Mouse (Mus musculus) intestine, embryonic 14.5 days (tissue): ENCODE measurements around the gene Pik3r1. TPM values are rescaled to one million over a fixed set of nuclear protein-coding genes. Genes with fewer than 3 reads are reported as not detected.

Experiments
- ATAC-seq: fragments of 200-750 bp; cut with Nextera tagmentation; replicated peaks from 2 replicates; pipeline ENCODE4 v1.8.0; 2017; ENCODE audit warnings: low read depth, moderate number of reproducible peaks, moderate TSS enrichment, moderate library complexity; ENCODE audit not compliant: low FRiP score, low TSS enrichment
- DNase-seq: peaks from one replicate; pipeline ENCODE4 v3.0.0-alpha.2; 2018; ENCODE audit warnings: low spot score
- H3K27ac ChIP-seq: fragments of 300-500 bp; sonication (generic); 2 replicates; pipeline ENCODE4 v1.5.1; 2014; ENCODE audit warnings: low read depth, mild to moderate bottlenecking, control low read depth
- H3K27me3 ChIP-seq: fragments of 300-500 bp; sonication (generic); replicated peaks from 2 replicates; pipeline ENCODE4 v1.6.1; 2014; ENCODE audit warnings: low read length, control low read depth; ENCODE audit not compliant: control insufficient read depth, insufficient read depth
- H3K36me3 ChIP-seq: fragments of 300-500 bp; sonication (generic); 2 replicates; pipeline ENCODE4 v1.6.1; 2014; ENCODE audit warnings: low read length, control low read depth; ENCODE audit not compliant: control insufficient read depth, insufficient read depth
- H3K4me1 ChIP-seq: fragments of 300-500 bp; sonication (generic); replicated peaks from 2 replicates; pipeline ENCODE4 v1.6.1; 2014; ENCODE audit warnings: low read length, control low read depth, mixed read lengths; ENCODE audit not compliant: control insufficient read depth, insufficient read depth
- H3K4me2 ChIP-seq: fragments of 300-500 bp; sonication (generic); 2 replicates; pipeline ENCODE4 v1.6.1; 2014; ENCODE audit warnings: low read length
- H3K4me3 ChIP-seq: fragments of 300-500 bp; sonication (generic); 2 replicates; pipeline ENCODE4 v1.5.1; 2014; ENCODE audit warnings: low read depth, low read length, control low read depth, mixed read lengths
- H3K9ac ChIP-seq: fragments of 300-500 bp; sonication (generic); 2 replicates; pipeline ENCODE4 v1.6.1; 2014; ENCODE audit warnings: mild to moderate bottlenecking, low read length
- H3K9me3 ChIP-seq: fragments of 300-500 bp; sonication (generic); 2 replicates; pipeline ENCODE4 v1.6.1; 2016; ENCODE audit warnings: low read length, control low read depth; ENCODE audit not compliant: control insufficient read depth
- WGBS: fragments of 180-500 bp; shearing (Covaris S2); extraction: QIAGEN DNeasy Blood & Tissue Kit; methylation state at CpG from one replicate; pipeline ENCODE4 v1.1.7; 2014; 5-methylcytosine and 5-hydroxymethylcytosine counted together
- polyA plus RNA-seq: library from polyadenylated mRNA; unstranded; fragments of >200 nt; fragmentation: Nextera tagmentation; extraction: Ambion mirVana; gene quantifications from 2 replicates; pipeline ENCODE4 v1.2.1, GENCODE M21; 2014

The Pik3r1 gene
- polyA plus RNA-seq, 1 experiment from 2014 or later: 52.6 TPM

DNA sequence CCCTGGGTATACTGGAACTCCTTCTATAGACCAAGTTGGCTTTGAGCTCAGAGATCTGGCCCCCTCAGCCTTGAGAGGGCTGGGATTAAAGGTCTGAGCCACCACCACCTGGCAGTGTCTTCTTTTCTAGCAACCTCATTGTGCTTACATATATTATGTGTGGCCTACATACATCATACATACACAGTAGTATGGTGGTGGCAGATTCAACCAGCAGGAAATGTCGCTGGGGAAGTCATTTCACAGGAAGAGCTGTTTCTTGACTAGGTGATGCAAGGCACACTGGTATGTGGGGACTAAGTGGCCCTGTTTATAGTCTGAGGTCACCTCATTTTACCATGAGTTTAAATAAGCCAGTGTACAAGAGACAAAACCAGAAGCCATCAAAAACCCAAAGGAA, 87.9 kb downstream of the Pik3r1 start:
- 78% methylated on average over 1 of the region's 1 CpGs for WGBS
- ATAC-seq: no peak
- no peaks in the 10 kb centered on the region for H3K9me3 ChIP-seq

GRCm38 (mm10) chr13:101678984-101679383, 89.0 kb downstream of the Pik3r1 start:
- no peaks in the 10 kb centered on the region for H3K9me3 ChIP-seq
- no peaks in the 10 kb centered on the region for H3K27me3 ChIP-seq
- H3K36me3 ChIP-seq: peaks cover 27% of the 10 kb centered on the region
- H3K27ac ChIP-seq: no peak overlapping the region
- 91% methylated on average over 1 of the region's 1 CpGs for WGBS
- no peak overlapping the region for H3K4me3 ChIP-seq
- DNase-seq (no peak), ATAC-seq (no peak)
- no peak overlapping the region for H3K9ac ChIP-seq
- no peak overlapping the region for H3K4me2 ChIP-seq
- H3K4me1 ChIP-seq: no peaks in the 10 kb centered on the region

More for the DNA sequence above, 87.9 kb downstream of the Pik3r1 start:
- no peaks in the 10 kb centered on the region for H3K4me1 ChIP-seq
- DNase-seq: no peak
- H3K4me2 ChIP-seq: no peak overlapping the region
- H3K4me3 ChIP-seq: no peak overlapping the region
- no peaks in the 10 kb centered on the region for H3K27me3 ChIP-seq
- no peak overlapping the region for H3K27ac ChIP-seq
- H3K36me3 ChIP-seq: peaks cover 38% of the 10 kb centered on the region
- no peak overlapping the region for H3K9ac ChIP-seq

- Histone ChIP-seq H3K4me2 (no peak overlapping the region), H3K36me3 (peaks cover 20% of the 10 kb centered on the region), H3K9me3 (no peaks in the 10 kb centered on the region), H3K9ac (no peak overlapping the region), H3K27me3 (no peaks in the 10 kb centered on the region), H3K4me3 (no peak overlapping the region), H3K4me1 (no peaks in the 10 kb centered on the region), H3K27ac (no peak overlapping the region)
- WGBS: 83% methylated on average over 4 of the region's 4 CpGs
- ATAC-seq (no peak), DNase-seq (no peak)
Measured at GRCm38 (mm10) chr13:101678036-101678435, 90.0 kb downstream of the Pik3r1 start.

GRCm38 (mm10) chr13:101673876-101674275, 94.1 kb downstream of the Pik3r1 start:
- no peaks in the 10 kb centered on the region for H3K9me3 ChIP-seq
- H3K4me1 ChIP-seq: no peaks in the 10 kb centered on the region
- no peaks in the 10 kb centered on the region for H3K36me3 ChIP-seq
- H3K27me3 ChIP-seq: no peaks in the 10 kb centered on the region
- no peak overlapping the region for H3K9ac ChIP-seq
- H3K4me3 ChIP-seq: no peak overlapping the region
- ATAC-seq (no peak), DNase-seq (no peak)
- 83% methylated on average over 3 of the region's 3 CpGs for WGBS
- no peak overlapping the region for H3K4me2 ChIP-seq
- no peak overlapping the region for H3K27ac ChIP-seq

DNA sequence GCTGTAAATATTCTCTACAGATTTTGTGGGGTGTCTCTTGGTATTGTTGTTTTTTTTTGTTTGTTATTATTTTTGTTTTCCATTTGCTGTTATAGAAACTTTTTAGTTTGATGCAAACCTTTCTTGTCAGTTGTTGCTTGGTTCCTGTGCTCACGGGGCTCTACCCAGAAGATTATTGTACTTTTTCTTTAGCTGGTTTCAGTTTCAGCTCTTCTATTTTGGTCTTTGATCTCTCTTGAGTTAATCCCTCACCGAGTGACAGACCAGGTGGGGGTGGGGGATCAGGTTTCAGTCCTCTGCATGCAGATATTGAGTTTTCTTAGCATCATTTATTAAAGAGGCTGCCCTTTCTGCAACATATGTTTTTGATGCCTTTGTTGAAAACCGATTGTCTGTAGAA, 99.2 kb downstream of the Pik3r1 start:
- no peak overlapping the region for H3K27ac ChIP-seq
- DNase-seq (no peak), ATAC-seq (no peak)
- no peaks in the 10 kb centered on the region for H3K27me3 ChIP-seq
- H3K4me2 ChIP-seq: no peak overlapping the region
- H3K9me3 ChIP-seq: peaks cover 5% of the 10 kb centered on the region; the same call in 1 of the 2 replicates
- H3K9ac ChIP-seq: no peak overlapping the region
- 38% methylated on average over 3 of the region's 3 CpGs for WGBS
- H3K36me3 ChIP-seq: no peaks in the 10 kb centered on the region
- H3K4me1 ChIP-seq: no peaks in the 10 kb centered on the region
- H3K4me3 ChIP-seq: no peak overlapping the region

GRCm38 (mm10) chr13:101664010-101664409, 104.0 kb downstream of the Pik3r1 start:
- no peak overlapping the region for H3K4me3 ChIP-seq
- H3K4me1 ChIP-seq: no peaks in the 10 kb centered on the region
- H3K36me3 ChIP-seq: no peaks in the 10 kb centered on the region
- H3K27me3 ChIP-seq: no peaks in the 10 kb centered on the region
- H3K27ac ChIP-seq: no peak overlapping the region
- H3K9ac ChIP-seq: no peak overlapping the region
- no peak for ATAC-seq
- no peak for DNase-seq
- no peak overlapping the region for H3K4me2 ChIP-seq
- peaks cover 5% of the 10 kb centered on the region; the same call in 1 of the 2 replicates for H3K9me3 ChIP-seq
- WGBS: 70% methylated on average over 5 of the region's 5 CpGs

DNA sequence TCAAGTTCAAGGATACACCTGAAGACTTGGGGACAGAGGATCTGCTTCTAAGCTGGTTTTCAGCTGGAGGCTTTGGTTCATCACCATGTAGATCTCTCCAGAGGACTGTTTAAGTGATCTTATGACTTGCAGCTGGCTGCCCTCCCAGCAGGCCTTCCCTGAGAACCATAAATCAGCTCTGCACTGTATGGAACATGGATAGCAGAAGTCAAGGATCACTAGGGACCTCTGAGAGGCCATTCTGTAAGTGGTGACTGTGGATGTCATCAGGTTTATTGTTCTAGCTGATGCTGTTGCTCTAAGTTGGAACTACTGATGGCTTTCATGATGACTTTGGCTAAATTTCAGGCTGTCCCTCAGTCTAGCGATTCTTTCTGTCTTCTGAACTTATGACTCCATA, 105.1 kb downstream of the Pik3r1 start:
- Histone ChIP-seq H3K9me3 (peaks cover 1% of the 10 kb centered on the region; the same call in 1 of the 2 replicates), H3K36me3 (no peaks in the 10 kb centered on the region), H3K4me1 (no peaks in the 10 kb centered on the region), H3K27ac (no peak overlapping the region), H3K4me3 (no peak overlapping the region), H3K27me3 (no peaks in the 10 kb centered on the region), H3K9ac (no peak overlapping the region), H3K4me2 (no peak overlapping the region)
- no peak for DNase-seq
- ATAC-seq: no peak
- 88% methylated on average over 1 of the region's 1 CpGs for WGBS

DNA sequence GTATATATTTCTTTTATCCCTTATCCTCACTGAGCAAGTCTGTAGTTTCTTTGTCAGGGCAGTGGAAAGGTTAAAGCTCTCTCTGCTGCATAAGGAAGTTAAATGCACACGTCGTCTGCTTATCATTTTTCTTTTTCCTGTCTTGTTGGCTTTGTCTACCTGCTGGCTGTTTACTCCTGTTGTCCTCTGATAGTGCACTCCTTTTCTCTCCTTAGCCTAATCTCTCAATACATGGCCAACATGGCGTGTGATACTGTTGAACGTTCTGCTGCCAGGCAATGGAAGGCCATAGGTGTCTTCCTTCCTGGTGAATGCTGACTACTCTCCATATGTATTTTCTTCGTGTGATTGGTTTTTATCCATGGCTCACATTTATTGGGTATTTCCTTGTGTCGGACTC, 106.5 kb downstream of the Pik3r1 start:
- Histone ChIP-seq H3K9me3 (no peaks in the 10 kb centered on the region), H3K4me3 (no peak overlapping the region), H3K36me3 (no peaks in the 10 kb centered on the region), H3K27me3 (no peaks in the 10 kb centered on the region), H3K4me1 (no peaks in the 10 kb centered on the region), H3K27ac (no peak overlapping the region), H3K4me2 (no peak overlapping the region), H3K9ac (no peak overlapping the region)
- DNase-seq: no peak
- WGBS: 80% methylated on average over 6 of the region's 6 CpGs
- ATAC-seq: no peak

DNA sequence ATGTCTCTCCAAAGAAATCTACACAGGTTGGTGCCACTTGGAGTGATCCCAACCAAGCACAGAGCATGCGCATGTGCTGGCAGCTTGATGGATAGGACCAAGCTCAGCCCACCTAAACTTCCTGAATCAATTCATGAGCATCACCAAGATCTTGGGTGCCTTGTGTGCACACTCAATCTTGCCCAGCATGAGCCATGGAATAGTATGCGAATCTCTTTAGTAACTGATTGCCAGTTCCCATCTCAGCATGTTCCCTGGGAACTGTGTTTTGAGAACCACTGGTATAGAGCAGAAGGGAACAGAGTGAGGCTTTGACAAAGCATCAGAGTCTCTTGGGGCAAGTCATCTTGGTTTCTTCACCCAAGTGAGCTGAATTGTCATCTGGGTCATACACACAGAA, 107.8 kb downstream of the Pik3r1 start:
- no peak for DNase-seq
- no peaks in the 10 kb centered on the region for H3K27me3 ChIP-seq
- H3K27ac ChIP-seq: no peak overlapping the region
- no peaks in the 10 kb centered on the region for H3K36me3 ChIP-seq
- H3K4me2 ChIP-seq: no peak overlapping the region
- WGBS: 93% methylated on average over 2 of the region's 2 CpGs
- ATAC-seq: no peak
- H3K9me3 ChIP-seq: no peaks in the 10 kb centered on the region
- no peak overlapping the region for H3K4me3 ChIP-seq
- 0 out of 2 replicates have a peak, but pooled peaks cover 3% of the 10 kb centered on the region for H3K4me1 ChIP-seq
- no peak overlapping the region for H3K9ac ChIP-seq
